Mouse (Mus musculus): ENCODE results near the gene Mki67.

DNA sequence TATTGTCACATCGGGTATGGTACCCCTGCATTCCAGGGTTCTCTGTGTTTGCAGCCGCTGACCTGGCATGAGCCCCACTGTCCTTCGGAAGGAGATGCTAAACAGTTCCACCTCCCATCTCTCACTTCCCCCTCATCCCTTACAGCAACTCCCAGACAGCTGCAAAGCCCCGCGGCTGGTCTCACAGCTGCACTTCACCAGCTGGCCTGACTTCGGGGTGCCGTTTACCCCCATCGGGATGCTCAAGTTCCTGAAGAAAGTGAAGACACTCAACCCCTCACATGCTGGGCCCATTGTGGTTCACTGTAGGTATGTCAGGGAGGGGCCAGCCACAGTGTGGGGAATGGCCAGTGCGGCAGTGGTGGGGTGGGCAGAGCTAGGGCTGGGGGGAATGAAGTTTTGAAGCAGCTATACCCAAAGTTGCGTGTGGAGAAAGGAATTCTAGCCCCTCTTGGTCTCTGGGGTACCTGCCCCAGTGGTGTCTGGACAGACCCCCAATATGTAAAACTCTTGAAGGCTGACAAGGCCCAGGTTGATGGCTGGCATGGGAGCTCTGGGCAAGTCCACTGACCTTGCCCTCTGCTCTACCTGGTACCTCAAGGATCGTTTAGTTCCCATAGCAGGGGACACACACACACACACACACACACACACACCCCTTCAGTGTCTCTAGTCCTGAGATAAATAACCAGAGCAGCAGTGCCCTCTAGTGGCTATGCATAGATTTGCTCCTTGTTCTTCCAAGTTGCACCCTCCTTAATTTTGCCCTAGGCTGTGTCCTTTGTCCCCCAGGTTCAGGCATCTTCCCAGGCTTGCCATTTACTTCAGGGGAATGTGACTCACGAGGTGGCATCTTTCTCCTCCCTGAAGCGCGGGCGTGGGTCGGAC lies 47.1 kb downstream of the Mki67 start:
- TF ChIP-seq POLR2A (IDR thresholded peaks at IDR 0.05; ENCODE audit: insufficient read depth, low read depth, low read length) (no peak), CTCF (IDR thresholded peaks at IDR 0.05) (peak; percentile 78)
